Mouse (Mus musculus) lung, postnatal 0 days (tissue): ENCODE measurements around the gene Dlgap1. TPM values are rescaled to one million over a fixed set of nuclear protein-coding genes. Genes with fewer than 3 reads are reported as not detected.

Source experiments
- ATAC-seq: fragments of 200-750 bp; cut with Nextera tagmentation; 2 replicates; pipeline ENCODE4 v1.8.0; 2017; ENCODE audit warnings: moderate library complexity
- DNase-seq: peaks from one replicate; pipeline ENCODE4 v3.0.0-alpha.2; 2016; ENCODE audit warnings: low spot score
- H3K27ac ChIP-seq: fragments of 300-500 bp; sonication (generic); 2 replicates; pipeline ENCODE4 v1.5.1; 2014; ENCODE audit warnings: antibody characterized with exemption, mild to moderate bottlenecking, low read length, mixed read lengths
- H3K27me3 ChIP-seq: fragments of 300-500 bp; sonication (generic); replicated peaks from 2 replicates; pipeline ENCODE4 v1.6.1; 2014; ENCODE audit warnings: low read length, mixed read lengths; ENCODE audit not compliant: insufficient read depth
- H3K36me3 ChIP-seq: fragments of 300-500 bp; sonication (generic); 2 replicates; pipeline ENCODE4 v1.6.1; 2014; ENCODE audit warnings: low read length, mixed read lengths; ENCODE audit not compliant: insufficient read depth
- H3K4me1 ChIP-seq: fragments of 300-500 bp; sonication (generic); 2 replicates; pipeline ENCODE4 v1.6.1; 2014; ENCODE audit warnings: antibody characterized with exemption, low read depth, low read length, mixed read lengths; ENCODE audit not compliant: insufficient read depth
- H3K4me2 ChIP-seq: fragments of 300-500 bp; sonication (generic); replicated peaks from 2 replicates; pipeline ENCODE4 v1.6.1; 2014; ENCODE audit warnings: low read depth, mild to moderate bottlenecking, low read length, moderate library complexity, mixed read lengths
- H3K4me3 ChIP-seq: fragments of 300-500 bp; sonication (generic); 2 replicates; pipeline ENCODE4 v1.5.1; 2014; ENCODE audit warnings: low read depth, low read length
- H3K9ac ChIP-seq: fragments of 300-500 bp; sonication (generic); replicated peaks from 2 replicates; pipeline ENCODE4 v1.6.1; 2014; ENCODE audit warnings: low read depth, mild to moderate bottlenecking
- H3K9me3 ChIP-seq: fragments of 300-500 bp; sonication (generic); 2 replicates; pipeline ENCODE4 v1.6.1; 2016; ENCODE audit warnings: low read length, mixed read lengths
- CTCF ChIP-seq: IDR thresholded peaks from 2 replicates; pipeline ENCODE4 v1.5.1; 2016; ENCODE audit warnings: antibody characterized with exemption, mild to moderate bottlenecking
- EP300 ChIP-seq: IDR thresholded peaks from 2 replicates; pipeline ENCODE4 v1.6.1; 2016; ENCODE audit warnings: antibody characterized with exemption, mild to moderate bottlenecking, control low read depth
- WGBS: fragments of 180-500 bp; shearing (Covaris S2); extraction: QIAGEN DNeasy Blood & Tissue Kit; methylation state at CpG from one replicate; pipeline ENCODE4 v1.1.7; 2014; 5-methylcytosine and 5-hydroxymethylcytosine counted together
- polyA plus RNA-seq: library from polyadenylated mRNA; unstranded; fragments of >200 nt; fragmentation: Nextera tagmentation; extraction: Ambion mirVana; gene quantifications from 2 replicates; pipeline ENCODE4 v1.2.1, GENCODE M21; 2015

Gene Dlgap1
- polyA plus RNA-seq, 1 experiment from 2014 or later = 0.26 TPM

- Histone ChIP-seq H3K4me2 (no peak overlapping the region), H3K9ac (no peak overlapping the region), H3K27ac (no peak overlapping the region), H3K9me3 (no peaks in the 10 kb centered on the region), H3K27me3 (no peaks in the 10 kb centered on the region), H3K4me3 (no peak overlapping the region), H3K36me3 (no peaks in the 10 kb centered on the region), H3K4me1 (no peaks in the 10 kb centered on the region)
- ATAC-seq = no peak
- no peak for DNase-seq
- 95% methylated on average over 8 of the region's 8 CpGs for WGBS
- TF ChIP-seq CTCF (no peak), EP300 (no peak)
Measured at GRCm38 (mm10) chr17:70864117-70864516, 895.2 kb downstream of the Dlgap1 start.

GRCm38 (mm10) chr17:70864645-70865044 is 895.8 kb downstream of the Dlgap1 start:
- H3K4me2 ChIP-seq = no peak overlapping the region
- H3K9me3 ChIP-seq = no peaks in the 10 kb centered on the region
- H3K36me3 ChIP-seq = no peaks in the 10 kb centered on the region
- no peaks in the 10 kb centered on the region for H3K27me3 ChIP-seq
- no peak overlapping the region for H3K9ac ChIP-seq
- WGBS = 80% methylated on average over 3 of the region's 3 CpGs
- no peaks in the 10 kb centered on the region for H3K4me1 ChIP-seq
- TF ChIP-seq EP300 (no peak), CTCF (no peak)
- H3K27ac ChIP-seq = no peak overlapping the region
- H3K4me3 ChIP-seq = no peak overlapping the region
- DNase-seq = no peak
- ATAC-seq = no peak

- Histone ChIP-seq H3K9ac (no peak overlapping the region), H3K36me3 (no peaks in the 10 kb centered on the region), H3K27me3 (no peaks in the 10 kb centered on the region), H3K9me3 (no peaks in the 10 kb centered on the region), H3K4me1 (no peaks in the 10 kb centered on the region), H3K4me3 (no peak overlapping the region), H3K4me2 (no peak overlapping the region), H3K27ac (no peak overlapping the region)
- no peak for DNase-seq
- 66% methylated on average over 10 of the region's 10 CpGs for WGBS
- TF ChIP-seq EP300 = no peak
- TF ChIP-seq CTCF = no peak
- ATAC-seq = no peak
Measured at GRCm38 (mm10) chr17:70865060-70865604, 896.3 kb downstream of the Dlgap1 start.

GRCm38 (mm10) chr17:70866029-70866428 is 897.2 kb downstream of the Dlgap1 start:
- H3K9ac ChIP-seq = no peak overlapping the region
- no peak for ATAC-seq
- no peak overlapping the region for H3K4me2 ChIP-seq
- no peak for DNase-seq
- H3K27ac ChIP-seq = no peak overlapping the region
- H3K4me3 ChIP-seq = no peak overlapping the region
- WGBS = 89% methylated on average over 5 of the region's 5 CpGs
- TF ChIP-seq CTCF = no peak
- TF ChIP-seq EP300 = no peak
- H3K36me3 ChIP-seq = no peaks in the 10 kb centered on the region
- H3K9me3 ChIP-seq = no peaks in the 10 kb centered on the region
- no peaks in the 10 kb centered on the region for H3K4me1 ChIP-seq
- H3K27me3 ChIP-seq = no peaks in the 10 kb centered on the region

GRCm38 (mm10) chr17:70866538-70867114 is 897.8 kb downstream of the Dlgap1 start:
- WGBS = 69% methylated on average over 6 of the region's 6 CpGs
- Histone ChIP-seq H3K27me3 (no peaks in the 10 kb centered on the region), H3K27ac (no peak overlapping the region), H3K4me1 (no peaks in the 10 kb centered on the region), H3K9ac (no peak overlapping the region), H3K4me2 (no peak overlapping the region), H3K4me3 (no peak overlapping the region), H3K9me3 (no peaks in the 10 kb centered on the region), H3K36me3 (no peaks in the 10 kb centered on the region)
- no peak for ATAC-seq
- no peak for TF ChIP-seq EP300
- no peak for TF ChIP-seq CTCF
- no peak for DNase-seq

- no peak overlapping the region for H3K9ac ChIP-seq
- H3K9me3 ChIP-seq = no peaks in the 10 kb centered on the region
- no peak overlapping the region for H3K4me3 ChIP-seq
- H3K4me1 ChIP-seq = no peaks in the 10 kb centered on the region
- no peak for ATAC-seq
- WGBS = 73% methylated on average over 5 of the region's 5 CpGs
- TF ChIP-seq EP300 = no peak
- no peak for TF ChIP-seq CTCF
- no peak overlapping the region for H3K27ac ChIP-seq
- no peak for DNase-seq
- H3K36me3 ChIP-seq = no peaks in the 10 kb centered on the region
- H3K4me2 ChIP-seq = no peak overlapping the region
- H3K27me3 ChIP-seq = no peaks in the 10 kb centered on the region
Measured at GRCm38 (mm10) chr17:70868577-70869229, 899.8 kb downstream of the Dlgap1 start.
